Mouse (Mus musculus): ENCODE results near the gene Uqcrh.

DNA sequence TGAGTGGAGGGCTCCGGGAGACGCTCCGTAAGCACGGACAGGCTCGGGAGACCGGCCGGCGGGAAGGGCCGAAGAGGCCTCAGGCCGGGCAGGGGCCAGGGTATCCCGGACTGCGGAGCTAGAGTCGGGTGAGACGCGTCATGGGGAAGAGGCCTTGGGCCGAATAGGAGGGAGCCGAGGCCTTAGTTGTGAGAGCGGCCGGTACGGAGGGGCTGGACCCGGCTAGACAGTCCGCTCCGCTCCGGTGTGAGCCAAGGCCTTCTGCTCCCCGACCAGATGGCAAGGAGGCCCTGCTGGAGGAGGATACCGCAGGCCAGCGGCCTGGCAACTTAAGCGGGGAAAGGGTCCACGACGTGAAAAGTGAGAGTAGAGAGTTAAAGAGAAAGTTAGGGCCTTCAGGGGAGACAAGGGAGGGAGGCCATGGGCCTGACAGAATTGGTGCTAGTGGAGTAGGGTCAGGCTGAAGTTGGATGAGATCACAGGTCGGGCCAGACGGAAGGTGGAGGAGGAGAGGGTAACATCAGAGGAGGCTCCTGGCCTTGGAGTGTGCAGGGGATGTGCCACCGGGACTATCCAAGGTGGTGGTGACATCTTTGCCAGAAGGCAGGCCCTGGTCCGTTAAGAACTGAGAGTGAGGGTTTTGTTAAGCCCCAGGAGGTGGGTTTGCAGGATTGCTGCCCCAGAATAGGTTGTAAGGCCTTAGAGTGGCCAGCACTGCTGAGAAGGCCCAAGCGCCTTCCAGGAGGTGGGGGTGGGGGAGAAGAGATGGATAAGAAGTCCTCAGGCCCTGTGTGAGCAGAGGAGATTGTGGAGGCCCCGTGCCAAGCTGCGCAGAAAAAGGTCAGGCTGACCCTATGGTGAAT is 1.7 kb upstream of the Uqcrh start:
- no peak for TF ChIP-seq POLR2A (IDR thresholded peaks at IDR 0.05; ENCODE audit: low read depth, low read length)
- no peak for TF ChIP-seq CTCF (conservative IDR thresholded peaks at IDR 0.05; ENCODE audit: insufficient read depth, insufficient read length, low read depth, low read length)
